Mouse (Mus musculus) limb, embryonic 12.5 days (tissue): Measurements from ENCODE around the gene Sult1a1. TPM values are rescaled to one million over a fixed set of nuclear protein-coding genes. Genes with fewer than 3 reads are reported as not detected.

Source experiments
- ATAC-seq: fragments of 200-750 bp; cut with Nextera tagmentation; 2 replicates; pipeline ENCODE4 v1.8.0; 2017; ENCODE audit warnings: low read depth, moderate TSS enrichment; ENCODE audit not compliant: insufficient number of reproducible peaks, insufficient read depth, low FRiP score, low TSS enrichment
- H3K27ac ChIP-seq: fragments of 300-500 bp; sonication (generic); 2 replicates; pipeline ENCODE4 v1.5.1; 2016; ENCODE audit warnings: mild to moderate bottlenecking, moderate library complexity
- H3K27me3 ChIP-seq: fragments of 300-500 bp; sonication (generic); 2 replicates; pipeline ENCODE4 v1.6.1; 2016; ENCODE audit warnings: mild to moderate bottlenecking, moderate library complexity
- H3K36me3 ChIP-seq: fragments of 300-500 bp; sonication (generic); 2 replicates; pipeline ENCODE4 v1.6.1; 2016; ENCODE audit warnings: mild to moderate bottlenecking, moderate library complexity
- H3K4me1 ChIP-seq: fragments of 300-500 bp; sonication (generic); replicated peaks from 2 replicates; pipeline ENCODE4 v1.6.1; 2016
- H3K4me2 ChIP-seq: fragments of 300-500 bp; sonication (generic); 2 replicates; pipeline ENCODE4 v1.6.1; 2016; ENCODE audit warnings: mild to moderate bottlenecking, moderate library complexity
- H3K4me3 ChIP-seq: fragments of 300-500 bp; sonication (generic); replicated peaks from 2 replicates; pipeline ENCODE4 v1.5.1; 2016; ENCODE audit warnings: mild to moderate bottlenecking
- H3K9ac ChIP-seq: fragments of 300-500 bp; sonication (generic); replicated peaks from 2 replicates; pipeline ENCODE4 v1.6.1; 2016; ENCODE audit warnings: mild to moderate bottlenecking, moderate library complexity
- H3K9me3 ChIP-seq: fragments of 300-500 bp; sonication (generic); 2 replicates; pipeline ENCODE4 v1.6.1; 2016; ENCODE audit warnings: mild to moderate bottlenecking, moderate library complexity
- WGBS: fragments of 180-500 bp; shearing (Covaris S2); methylation state at CpG from one replicate; pipeline ENCODE4 v1.1.7; 2016; 5-methylcytosine and 5-hydroxymethylcytosine counted together
- polyA plus RNA-seq: library from polyadenylated mRNA; unstranded; fragments of >200 nt; fragmentation: Nextera tagmentation; extraction: Ambion mirVana; gene quantifications from 2 replicates; pipeline ENCODE4 v1.2.1, GENCODE M21; 2016

Sult1a1 gene
- polyA plus RNA-seq, 1 experiment from 2014 or later = 1.2 TPM

DNA sequence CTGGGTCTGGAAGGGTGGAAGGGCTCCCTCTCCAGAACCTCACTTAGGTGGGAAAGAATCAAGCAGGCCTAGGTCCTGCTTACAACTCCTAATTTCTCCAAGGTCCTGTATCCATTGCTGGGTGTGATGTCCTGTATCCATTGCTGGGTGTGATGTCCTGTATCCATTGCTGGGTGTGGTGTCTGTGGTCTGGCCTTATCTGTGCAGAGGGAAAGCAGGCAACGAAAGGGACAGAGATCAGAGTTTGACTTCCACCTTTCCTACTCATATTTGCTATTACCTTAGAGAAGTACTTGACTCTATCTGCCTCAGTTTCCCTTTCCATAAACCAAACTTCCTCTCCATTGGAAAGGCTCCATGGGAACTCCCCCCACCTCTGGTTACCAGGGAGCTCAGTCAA, 52.9 kb downstream of the Sult1a1 start:
- ATAC-seq = no peak
- H3K27me3 ChIP-seq = no peaks in the 10 kb centered on the region
- H3K9me3 ChIP-seq = no peaks in the 10 kb centered on the region
- H3K4me2 ChIP-seq = no peak overlapping the region
- H3K36me3 ChIP-seq = no peaks in the 10 kb centered on the region
- peaks cover 9% of the 10 kb centered on the region; the same call in 1 of the 2 replicates for H3K4me1 ChIP-seq
- no peak overlapping the region for H3K27ac ChIP-seq
- H3K4me3 ChIP-seq = no peak overlapping the region
- no peak overlapping the region for H3K9ac ChIP-seq
- WGBS = 91% methylated on average over 1 of the region's 1 CpGs

Other genes starting within 250 kb of the Sult1a1 start
- 37.1 and 37.7 TPM in 2 replicates for gene Rabep2, start 247.7 kb downstream of the Sult1a1 start, polyA plus RNA-seq
- 52.5 and 54.1 TPM in 2 replicates for gene Atp2a1, start 213.3 kb downstream of the Sult1a1 start, polyA plus RNA-seq
- gene Sh2b1, start 201.0 kb downstream of the Sult1a1 start, polyA plus RNA-seq = 57.8 and 59.9 TPM in 2 replicates
- 137 and 140 TPM in 2 replicates for gene Tufm, start 189.1 kb downstream of the Sult1a1 start, polyA plus RNA-seq
- gene Atxn2l, start 173.0 kb downstream of the Sult1a1 start, polyA plus RNA-seq = 59.6 and 65.8 TPM in 2 replicates
- 202 and 205 TPM in 2 replicates for gene Eif3c, start 110.0 kb downstream of the Sult1a1 start, polyA plus RNA-seq
- gene Apobr, start 91.5 kb downstream of the Sult1a1 start, polyA plus RNA-seq = 0.56 and 0.90 TPM in 2 replicates
- gene Cln3, start 90.6 kb downstream of the Sult1a1 start, polyA plus RNA-seq = 34.0 TPM in 2 replicates
- gene Il27, start 81.5 kb downstream of the Sult1a1 start, polyA plus RNA-seq = not detected in 2 replicates
- 0.28 TPM in 1 of 2 replicates, not detected in the other for gene Nupr1, start 45.6 kb downstream of the Sult1a1 start, polyA plus RNA-seq
- 47.7 and 49.1 TPM in 2 replicates for gene Sgf29, start 27.1 kb downstream of the Sult1a1 start, polyA plus RNA-seq
- 145 and 156 TPM in 2 replicates for gene Bola2, start 19.0 kb upstream of the Sult1a1 start, polyA plus RNA-seq
- gene Slx1b, start 19.4 kb upstream of the Sult1a1 start, polyA plus RNA-seq = 14.5 and 14.7 TPM in 2 replicates
- gene Coro1a, start 31.4 kb upstream of the Sult1a1 start, polyA plus RNA-seq = 36.6 and 39.1 TPM in 2 replicates
- gene Mapk3, start 83.2 kb upstream of the Sult1a1 start, polyA plus RNA-seq = 36.4 and 38.5 TPM in 2 replicates
- 1.3 and 2.4 TPM in 2 replicates for gene Gdpd3, start 89.9 kb upstream of the Sult1a1 start, polyA plus RNA-seq
- gene Ypel3, start 100.5 kb upstream of the Sult1a1 start, polyA plus RNA-seq = 104 and 126 TPM in 2 replicates
- gene Tbx6, start 105.1 kb upstream of the Sult1a1 start, polyA plus RNA-seq = 0.50 and 0.68 TPM in 2 replicates
- 378 and 401 TPM in 2 replicates for gene Ppp4c, start 116.1 kb upstream of the Sult1a1 start, polyA plus RNA-seq
- gene Fam57b, start 121.2 kb upstream of the Sult1a1 start, polyA plus RNA-seq = 0.19 and 0.33 TPM in 2 replicates
- not detected in 2 replicates for gene 4930451I11Rik, start 155.2 kb upstream of the Sult1a1 start, polyA plus RNA-seq
- gene Doc2a, start 171.0 kb upstream of the Sult1a1 start, polyA plus RNA-seq = 1.5 and 2.3 TPM in 2 replicates
- 46.1 and 50.7 TPM in 2 replicates for gene Hirip3, start 185.5 kb upstream of the Sult1a1 start, polyA plus RNA-seq
- 93.3 and 101 TPM in 2 replicates for gene Ino80e, start 185.9 kb upstream of the Sult1a1 start, polyA plus RNA-seq
- 58.2 and 60.3 TPM in 2 replicates for gene Taok2, start 208.3 kb upstream of the Sult1a1 start, polyA plus RNA-seq
- gene Tmem219, start 246.5 kb upstream of the Sult1a1 start, polyA plus RNA-seq = 17.7 and 18.0 TPM in 2 replicates